Mouse (Mus musculus) kidney, embryonic 14.5 days (tissue): Measurements from ENCODE around the gene Il27ra. TPM values are rescaled to one million over a fixed set of nuclear protein-coding genes. Genes with fewer than 3 reads are reported as not detected.
"Not testable (repeated sequence)": the region's sequence is repeated elsewhere in the genome, so short reads cannot be mapped to it uniquely, and the experiment has no call there.

Source experiments
- ATAC-seq: fragments of 200-750 bp; cut with Nextera tagmentation; 2 replicates; pipeline ENCODE4 v1.8.0; 2017; ENCODE audit warnings: moderate number of reproducible peaks, mild to moderate bottlenecking, moderate TSS enrichment, moderate library complexity; ENCODE audit not compliant: low FRiP score, low TSS enrichment
- H3K27ac ChIP-seq: fragments of 300-500 bp; sonication (generic); 2 replicates; pipeline ENCODE4 v1.5.1; 2014; ENCODE audit warnings: low read depth, mild to moderate bottlenecking, low read length, moderate library complexity, mixed read lengths
- H3K27me3 ChIP-seq: fragments of 300-500 bp; sonication (generic); 2 replicates; pipeline ENCODE4 v1.6.1; 2014; ENCODE audit warnings: mild to moderate bottlenecking, low read length; ENCODE audit not compliant: control insufficient read depth, insufficient read depth
- H3K36me3 ChIP-seq: fragments of 300-500 bp; sonication (generic); 2 replicates; pipeline ENCODE4 v1.6.1; 2014; ENCODE audit warnings: low read length, mixed read lengths; ENCODE audit not compliant: control insufficient read depth, insufficient read depth
- H3K4me1 ChIP-seq: fragments of 300-500 bp; sonication (generic); 2 replicates; pipeline ENCODE4 v1.6.1; 2014; ENCODE audit warnings: low read length, mixed read lengths; ENCODE audit not compliant: control insufficient read depth, insufficient read depth
- H3K4me2 ChIP-seq: fragments of 300-500 bp; sonication (generic); replicated peaks from 2 replicates; pipeline ENCODE4 v1.6.1; 2014; ENCODE audit warnings: low read depth, mild to moderate bottlenecking, low read length
- H3K4me3 ChIP-seq: fragments of 300-500 bp; sonication (generic); 2 replicates; pipeline ENCODE4 v1.5.1; 2014; ENCODE audit warnings: mild to moderate bottlenecking, low read length
- H3K9ac ChIP-seq: fragments of 300-500 bp; sonication (generic); 2 replicates; pipeline ENCODE4 v1.6.1; 2014; ENCODE audit warnings: low read depth, mild to moderate bottlenecking, low read length, moderate library complexity
- H3K9me3 ChIP-seq: fragments of 300-500 bp; sonication (generic); 2 replicates; pipeline ENCODE4 v1.6.1; 2016; ENCODE audit warnings: low read length; ENCODE audit not compliant: control insufficient read depth
- WGBS: fragments of 180-500 bp; shearing (Covaris S2); extraction: QIAGEN DNeasy Blood & Tissue Kit; methylation state at CpG from one replicate; pipeline ENCODE4 v1.1.7; 2014; 5-methylcytosine and 5-hydroxymethylcytosine counted together
- polyA plus RNA-seq: library from polyadenylated mRNA; unstranded; fragments of >200 nt; fragmentation: Nextera tagmentation; extraction: Ambion mirVana; gene quantifications from 2 replicates; pipeline ENCODE4 v1.2.1, GENCODE M21; 2014

Il27ra gene
- polyA plus RNA-seq, 1 experiment from 2014 or later: 1.4 TPM

- peaks cover 12% of the 10 kb centered on the region; the same call in 1 of the 2 replicates for H3K4me1 ChIP-seq
- 94% methylated on average over 7 of the region's 7 CpGs for whole genome bisulfite sequencing
- ATAC-seq, H3K9me3 ChIP-seq, H3K4me2 ChIP-seq, H3K4me3 ChIP-seq, H3K27me3 ChIP-seq, H3K36me3 ChIP-seq, H3K9ac ChIP-seq, H3K27ac ChIP-seq: not testable (repeated sequence)
Measured at GRCm38 (mm10) chr8:84005502-84005901, 36.9 kb downstream of the Il27ra start.

- H3K27me3 ChIP-seq: no peaks in the 10 kb centered on the region; the same call in 1 of the 2 replicates
- peak overlapping the region; percentile 76 for H3K27ac ChIP-seq
- ATAC-seq: peak; percentile 84
- under 1% methylated on average over 30 of the region's 30 CpGs for WGBS
- peak overlapping the region; percentile 81 for H3K4me2 ChIP-seq
- peaks cover 11% of the 10 kb centered on the region for H3K4me1 ChIP-seq
- peak overlapping the region; percentile 56 for H3K4me3 ChIP-seq
- no peaks in the 10 kb centered on the region for H3K9me3 ChIP-seq
- H3K36me3 ChIP-seq: peaks cover 15% of the 10 kb centered on the region
- peak overlapping the region; percentile 68 for H3K9ac ChIP-seq
Measured at GRCm38 (mm10) chr8:84004533-84005201, 37.7 kb downstream of the Il27ra start.

- 66% methylated on average over 6 of the region's 6 CpGs for WGBS
- H3K27ac ChIP-seq: no peak overlapping the region
Measured at GRCm38 (mm10) chr8:84003612-84004246, 38.7 kb downstream of the Il27ra start.

GRCm38 (mm10) chr8:84002957-84003611 lies 39.3 kb downstream of the Il27ra start:
- no peak overlapping the region for H3K4me2 ChIP-seq
- no peak overlapping the region for H3K27ac ChIP-seq
- H3K4me3 ChIP-seq: no peak overlapping the region
- no peak for ATAC-seq
- 65% methylated on average over 12 of the region's 12 CpGs for WGBS
- H3K9me3 ChIP-seq: no peaks in the 10 kb centered on the region
- H3K9ac ChIP-seq: no peak overlapping the region
- H3K36me3 ChIP-seq: peaks cover 22% of the 10 kb centered on the region
- no peaks in the 10 kb centered on the region; the same call in 1 of the 2 replicates for H3K27me3 ChIP-seq
- H3K4me1 ChIP-seq: peaks cover 21% of the 10 kb centered on the region

More at GRCm38 (mm10) chr8:84003612-84004246, 38.7 kb downstream of the Il27ra start:
- Histone ChIP-seq H3K9ac (peak overlapping the region; percentile 68; the same call in 1 of the 2 replicates), H3K36me3 (peaks cover 22% of the 10 kb centered on the region), H3K4me1 (peaks cover 20% of the 10 kb centered on the region), H3K4me3 (peak overlapping the region; percentile 56; the same call in 1 of the 2 replicates), H3K9me3 (no peaks in the 10 kb centered on the region), H3K27me3 (no peaks in the 10 kb centered on the region; the same call in 1 of the 2 replicates), H3K4me2 (peak overlapping the region; percentile 81)
- ATAC-seq: no peak

DNA sequence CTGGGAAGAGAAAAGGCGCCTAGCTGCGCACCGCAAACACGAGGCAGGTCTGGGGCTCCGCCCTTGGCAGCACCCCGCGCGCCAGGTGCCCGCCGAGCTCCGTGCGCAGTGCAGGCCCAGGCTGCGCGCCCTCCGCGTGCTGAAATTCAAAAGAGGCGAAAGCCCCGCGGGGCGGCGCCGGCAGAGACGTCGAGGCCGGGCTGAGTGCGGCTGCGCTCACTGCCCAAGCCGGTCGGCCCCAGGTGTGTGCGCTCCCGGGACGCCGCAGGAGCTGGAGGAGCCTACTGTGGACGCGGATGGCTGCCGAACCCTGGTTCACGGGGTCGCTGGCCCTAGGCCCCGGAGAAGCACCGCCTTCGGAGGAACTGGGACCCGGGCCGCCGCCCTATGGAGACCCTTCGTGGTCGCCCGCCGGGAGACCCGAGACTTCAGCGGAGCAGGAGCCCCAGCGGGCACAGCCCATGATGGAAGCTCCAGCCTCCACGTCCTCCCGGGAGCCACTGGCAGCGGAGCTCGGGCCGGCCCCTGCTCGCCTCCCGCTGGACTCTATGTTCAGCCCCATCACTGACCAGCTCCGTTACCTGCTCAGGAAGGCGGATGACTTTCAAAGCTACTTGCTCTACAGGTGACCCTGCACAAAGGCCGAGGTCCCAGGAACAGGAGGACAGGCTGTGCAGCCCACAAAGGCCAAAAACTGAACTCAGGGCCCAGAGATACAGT lies 40.9 kb downstream of the Il27ra start, which contains the start of gene 1700067K01Rik:
Gene 1700067K01Rik, plus strand, starts transcription at position 222 of the 720 bp plus-strand sequence.
- peaks cover 21% of the 10 kb centered on the region for H3K4me1 ChIP-seq
- H3K9me3 ChIP-seq: no peaks in the 10 kb centered on the region
- H3K4me2 ChIP-seq: peak within 1 kb of the TSS; percentile 12; the same call in 1 of the 2 replicates
- 29% methylated on average over 61 of the region's 61 CpGs for WGBS
- H3K36me3 ChIP-seq: peaks cover 22% of the 10 kb centered on the region
- ATAC-seq: no peak
- no peaks in the 10 kb centered on the region; the same call in 1 of the 2 replicates for H3K27me3 ChIP-seq
- H3K4me3 ChIP-seq: no peak within 1 kb of the TSS
- no peak within 1 kb of the TSS for H3K27ac ChIP-seq
- H3K9ac ChIP-seq: peak within 1 kb of the TSS; percentile 15; the same call in 1 of the 2 replicates

DNA sequence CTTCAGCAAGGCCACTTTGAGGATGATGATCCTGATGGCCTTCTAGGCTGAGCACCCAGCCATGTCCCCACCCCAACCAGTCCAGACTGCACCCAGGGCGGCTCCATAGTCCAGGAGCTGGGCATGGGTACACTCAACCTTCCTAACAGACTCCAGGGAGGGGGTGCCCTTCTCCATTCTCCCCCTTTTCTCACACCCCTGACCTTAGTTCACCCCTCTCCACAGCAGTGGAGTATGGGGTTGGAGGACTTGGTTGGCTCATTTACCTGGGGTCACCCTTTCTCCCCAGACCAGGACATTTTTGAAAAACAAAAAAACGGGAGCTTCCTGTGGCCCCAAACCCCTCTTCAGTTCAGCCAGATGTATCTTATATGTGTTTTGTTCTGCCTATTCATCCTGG lies 42.6 kb downstream of the Il27ra start:
- 87% methylated on average over 2 of the region's 2 CpGs for WGBS
- Histone ChIP-seq H3K4me3 (no peak overlapping the region; the same call in none of the 2 replicates), H3K9ac (no peak overlapping the region), H3K9me3 (no peaks in the 10 kb centered on the region), H3K27me3 (no peaks in the 10 kb centered on the region; the same call in 1 of the 2 replicates), H3K36me3 (peaks cover 22% of the 10 kb centered on the region), H3K27ac (no peak overlapping the region), H3K4me2 (no peak overlapping the region), H3K4me1 (peaks cover 25% of the 10 kb centered on the region)
- no peak for ATAC-seq

DNA sequence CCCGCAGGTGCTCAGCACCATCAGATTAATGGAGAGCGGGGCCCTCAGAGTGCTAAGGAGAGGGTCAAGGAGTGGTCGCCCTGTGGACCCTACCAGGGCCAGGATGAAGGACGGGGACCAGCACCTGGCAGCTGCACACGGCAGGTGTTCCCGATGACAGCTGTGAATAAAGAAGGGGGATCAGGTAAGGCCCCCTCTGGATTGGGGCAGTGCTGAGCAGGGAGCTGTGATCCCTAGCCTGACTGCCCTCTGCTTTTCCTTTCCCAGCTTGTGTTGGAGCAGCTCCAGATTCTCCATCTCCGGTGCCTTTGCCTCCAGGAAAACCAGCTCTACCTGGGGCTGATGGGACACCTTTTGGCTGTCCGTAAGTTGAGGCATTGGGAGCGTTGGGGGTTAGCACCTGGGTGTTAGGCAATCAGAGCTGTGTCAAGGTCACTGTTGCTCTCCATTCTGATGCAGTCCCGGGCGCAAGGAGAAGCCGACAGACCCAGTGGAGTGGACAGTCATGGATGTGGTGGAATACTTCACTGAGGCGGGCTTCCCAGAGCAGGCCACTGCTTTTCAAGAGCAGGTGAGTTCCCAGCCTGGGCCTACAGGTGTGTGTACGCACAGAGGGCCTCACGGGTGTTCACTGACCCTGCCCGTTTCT lies 43.2 kb downstream of the Il27ra start:
- ATAC-seq: no peak
- WGBS: 59% methylated on average over 16 of the region's 16 CpGs
- peaks cover 27% of the 10 kb centered on the region for H3K36me3 ChIP-seq

More for the DNA sequence above, 43.2 kb downstream of the Il27ra start:
- Histone ChIP-seq H3K4me3 (peak overlapping the region; percentile 81), H3K9me3 (no peaks in the 10 kb centered on the region), H3K4me1 (peaks cover 22% of the 10 kb centered on the region), H3K27me3 (no peaks in the 10 kb centered on the region; the same call in 1 of the 2 replicates), H3K27ac (no peak overlapping the region), H3K9ac (peak overlapping the region; percentile 92; the same call in 1 of the 2 replicates), H3K4me2 (peak overlapping the region; percentile 84)
